Mouse (Mus musculus) spleen, adult 2 months (tissue): ENCODE measurements around the gene Capns1.

Experiments used
- CTCF ChIP-seq: fragments of 200-500 bp; IDR thresholded peaks from 2 replicates; pipeline ENCODE4 v1.5.1; 2011; ENCODE audit warnings: mild to moderate bottlenecking, inconsistent platforms; ENCODE audit not compliant: insufficient read depth, insufficient read length, insufficient replicate concordance; ENCODE audit errors: extremely low read depth
- POLR2A ChIP-seq: fragments of 200-500 bp; IDR thresholded peaks from 2 replicates; pipeline ENCODE4 v1.6.1; 2011; ENCODE audit warnings: low read depth, low read length, inconsistent platforms

DNA sequence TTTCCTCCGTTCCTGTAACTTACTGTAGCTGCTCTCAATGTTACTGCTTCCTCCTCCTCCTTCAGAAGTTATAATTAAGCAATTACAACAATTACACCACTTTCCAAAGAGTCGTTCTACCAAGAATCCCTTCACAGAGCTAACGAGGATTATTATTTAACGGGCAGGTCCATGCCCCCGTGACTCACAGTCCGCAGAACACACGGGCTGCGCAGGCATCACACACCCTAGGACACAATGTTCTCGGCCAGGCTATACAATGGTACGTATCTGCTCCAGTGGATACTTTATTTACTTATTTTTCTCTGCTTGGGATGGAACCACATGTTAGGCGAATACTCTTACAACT, 21.4 kb upstream of the Capns1 start:
- TF ChIP-seq CTCF (no peak), POLR2A (no peak)
